Mouse (Mus musculus) kidney, embryonic 14.5 days (tissue): Measurements from ENCODE around the gene Itgad. TPM values are rescaled to one million over a fixed set of nuclear protein-coding genes. Genes with fewer than 3 reads are reported as not detected.

Source experiments
- ATAC-seq: fragments of 200-750 bp; cut with Nextera tagmentation; 2 replicates; pipeline ENCODE4 v1.8.0; 2017; ENCODE audit warnings: moderate number of reproducible peaks, mild to moderate bottlenecking, moderate TSS enrichment, moderate library complexity; ENCODE audit not compliant: low FRiP score, low TSS enrichment
- H3K27ac ChIP-seq: fragments of 300-500 bp; sonication (generic); 2 replicates; pipeline ENCODE4 v1.5.1; 2014; ENCODE audit warnings: low read depth, mild to moderate bottlenecking, low read length, moderate library complexity, mixed read lengths
- H3K27me3 ChIP-seq: fragments of 300-500 bp; sonication (generic); 2 replicates; pipeline ENCODE4 v1.6.1; 2014; ENCODE audit warnings: mild to moderate bottlenecking, low read length; ENCODE audit not compliant: control insufficient read depth, insufficient read depth
- H3K36me3 ChIP-seq: fragments of 300-500 bp; sonication (generic); 2 replicates; pipeline ENCODE4 v1.6.1; 2014; ENCODE audit warnings: low read length, mixed read lengths; ENCODE audit not compliant: control insufficient read depth, insufficient read depth
- H3K4me1 ChIP-seq: fragments of 300-500 bp; sonication (generic); 2 replicates; pipeline ENCODE4 v1.6.1; 2014; ENCODE audit warnings: low read length, mixed read lengths; ENCODE audit not compliant: control insufficient read depth, insufficient read depth
- H3K4me2 ChIP-seq: fragments of 300-500 bp; sonication (generic); replicated peaks from 2 replicates; pipeline ENCODE4 v1.6.1; 2014; ENCODE audit warnings: low read depth, mild to moderate bottlenecking, low read length
- H3K4me3 ChIP-seq: fragments of 300-500 bp; sonication (generic); 2 replicates; pipeline ENCODE4 v1.5.1; 2014; ENCODE audit warnings: mild to moderate bottlenecking, low read length
- H3K9ac ChIP-seq: fragments of 300-500 bp; sonication (generic); 2 replicates; pipeline ENCODE4 v1.6.1; 2014; ENCODE audit warnings: low read depth, mild to moderate bottlenecking, low read length, moderate library complexity
- H3K9me3 ChIP-seq: fragments of 300-500 bp; sonication (generic); 2 replicates; pipeline ENCODE4 v1.6.1; 2016; ENCODE audit warnings: low read length; ENCODE audit not compliant: control insufficient read depth
- WGBS: fragments of 180-500 bp; shearing (Covaris S2); extraction: QIAGEN DNeasy Blood & Tissue Kit; methylation state at CpG from one replicate; pipeline ENCODE4 v1.1.7; 2014; 5-methylcytosine and 5-hydroxymethylcytosine counted together
- polyA plus RNA-seq: library from polyadenylated mRNA; unstranded; fragments of >200 nt; fragmentation: Nextera tagmentation; extraction: Ambion mirVana; gene quantifications from 2 replicates; pipeline ENCODE4 v1.2.1, GENCODE M21; 2014

Gene Itgad
- polyA plus RNA-seq, 1 experiment from 2014 or later, result not detected

- H3K9me3 ChIP-seq, result no peaks in the 10 kb centered on the region
- ATAC-seq, result no peak
- no peak overlapping the region for H3K4me3 ChIP-seq
- no peak overlapping the region for H3K4me2 ChIP-seq
- H3K27ac ChIP-seq, result no peak overlapping the region
- H3K9ac ChIP-seq, result no peak overlapping the region
- H3K4me1 ChIP-seq, result no peaks in the 10 kb centered on the region
- WGBS, result 88% methylated on average over 9 of the region's 9 CpGs
- H3K36me3 ChIP-seq, result no peaks in the 10 kb centered on the region
- H3K27me3 ChIP-seq, result no peaks in the 10 kb centered on the region
Observed at GRCm38 (mm10) chr7:128203071-128203470, 48.9 kb downstream of the Itgad start.

- ATAC-seq, result no peak
- Histone ChIP-seq H3K36me3 (no peaks in the 10 kb centered on the region), H3K9me3 (no peaks in the 10 kb centered on the region), H3K4me3 (no peak overlapping the region), H3K4me1 (no peaks in the 10 kb centered on the region), H3K4me2 (no peak overlapping the region), H3K27ac (no peak overlapping the region), H3K27me3 (no peaks in the 10 kb centered on the region), H3K9ac (no peak overlapping the region)
- WGBS, result 94% methylated on average over 8 of the region's 8 CpGs
Observed at GRCm38 (mm10) chr7:128204179-128204578, 50.0 kb downstream of the Itgad start.

- H3K27me3 ChIP-seq, result no peaks in the 10 kb centered on the region
- H3K9ac ChIP-seq, result no peak overlapping the region
- no peak overlapping the region for H3K4me2 ChIP-seq
- H3K9me3 ChIP-seq, result no peaks in the 10 kb centered on the region
- no peak for ATAC-seq
- WGBS, result 85% methylated on average over 18 of the region's 18 CpGs
- H3K4me3 ChIP-seq, result no peak overlapping the region
- H3K27ac ChIP-seq, result no peak overlapping the region
- no peaks in the 10 kb centered on the region for H3K4me1 ChIP-seq
- no peaks in the 10 kb centered on the region for H3K36me3 ChIP-seq
Observed at GRCm38 (mm10) chr7:128205695-128206094, 51.5 kb downstream of the Itgad start.

GRCm38 (mm10) chr7:128206152-128206551 lies 52.0 kb downstream of the Itgad start, which contains the start of gene Cox6a2:
Gene Cox6a2 (minus strand): TSS chr7:128206387.
- no peak for ATAC-seq
- Histone ChIP-seq H3K4me2 (no peak within 1 kb of the TSS), H3K4me1 (no peaks in the 10 kb centered on the region), H3K9ac (no peak within 1 kb of the TSS), H3K36me3 (no peaks in the 10 kb centered on the region), H3K9me3 (no peaks in the 10 kb centered on the region), H3K27me3 (no peaks in the 10 kb centered on the region), H3K27ac (no peak within 1 kb of the TSS), H3K4me3 (no peak within 1 kb of the TSS)
- WGBS, result 80% methylated on average over 6 of the region's 6 CpGs

- no peak overlapping the region for H3K27ac ChIP-seq
- no peaks in the 10 kb centered on the region for H3K36me3 ChIP-seq
- ATAC-seq, result no peak; the same call in 1 of the 2 replicates
- H3K4me1 ChIP-seq, result no peaks in the 10 kb centered on the region
- no peak overlapping the region for H3K4me3 ChIP-seq
- H3K9me3 ChIP-seq, result no peaks in the 10 kb centered on the region
- no peaks in the 10 kb centered on the region for H3K27me3 ChIP-seq
- H3K9ac ChIP-seq, result no peak overlapping the region
- 10% methylated on average over 4 of the region's 4 CpGs for WGBS
- no peak overlapping the region for H3K4me2 ChIP-seq
Observed at GRCm38 (mm10) chr7:128208187-128208586, 54.0 kb downstream of the Itgad start.

GRCm38 (mm10) chr7:128209826-128210225 lies 55.6 kb downstream of the Itgad start:
- Histone ChIP-seq H3K4me3 (no peak overlapping the region), H3K27ac (no peak overlapping the region), H3K4me2 (no peak overlapping the region), H3K4me1 (no peaks in the 10 kb centered on the region), H3K36me3 (no peaks in the 10 kb centered on the region), H3K9ac (no peak overlapping the region), H3K9me3 (no peaks in the 10 kb centered on the region), H3K27me3 (no peaks in the 10 kb centered on the region)
- 62% methylated on average over 3 of the region's 3 CpGs for WGBS
- ATAC-seq, result no peak

- no peak overlapping the region for H3K9ac ChIP-seq
- H3K27me3 ChIP-seq, result no peaks in the 10 kb centered on the region
- H3K4me1 ChIP-seq, result no peaks in the 10 kb centered on the region
- H3K4me2 ChIP-seq, result no peak overlapping the region
- no peaks in the 10 kb centered on the region for H3K9me3 ChIP-seq
- WGBS, result 91% methylated on average over 4 of the region's 4 CpGs
- no peak overlapping the region for H3K27ac ChIP-seq
- H3K36me3 ChIP-seq, result no peaks in the 10 kb centered on the region
- H3K4me3 ChIP-seq, result no peak overlapping the region
- ATAC-seq, result no peak
Observed at GRCm38 (mm10) chr7:128219952-128220351, 65.8 kb downstream of the Itgad start.

- ATAC-seq, result no peak
- Histone ChIP-seq H3K9me3 (no peaks in the 10 kb centered on the region), H3K4me3 (no peak overlapping the region), H3K27me3 (no peaks in the 10 kb centered on the region), H3K9ac (no peak overlapping the region), H3K4me2 (no peak overlapping the region), H3K36me3 (no peaks in the 10 kb centered on the region), H3K27ac (no peak overlapping the region), H3K4me1 (no peaks in the 10 kb centered on the region)
- 90% methylated on average over 3 of the region's 3 CpGs for WGBS
Observed at GRCm38 (mm10) chr7:128220936-128221335, 66.8 kb downstream of the Itgad start.

GRCm38 (mm10) chr7:128231741-128232140 lies 77.6 kb downstream of the Itgad start:
- Histone ChIP-seq H3K36me3 (peaks cover 3% of the 10 kb centered on the region; the same call in 1 of the 2 replicates), H3K9ac (no peak overlapping the region), H3K9me3 (no peaks in the 10 kb centered on the region), H3K4me2 (no peak overlapping the region), H3K27ac (no peak overlapping the region), H3K4me3 (no peak overlapping the region), H3K4me1 (peaks cover 3% of the 10 kb centered on the region), H3K27me3 (0 out of 2 replicates have a peak, but pooled peaks cover 4% of the 10 kb centered on the region)
- ATAC-seq, result no peak
- 48% methylated on average over 8 of the region's 8 CpGs for WGBS
